Mouse (Mus musculus) limb, embryonic 12.5 days (tissue): ENCODE measurements around the gene H2al1m. TPM values are rescaled to one million over a fixed set of nuclear protein-coding genes. Genes with fewer than 3 reads are reported as not detected.
"Not testable (repeated sequence)": the region's sequence is repeated elsewhere in the genome, so short reads cannot be mapped to it uniquely, and the experiment has no call there.

Experiments
- ATAC-seq: fragments of 200-750 bp; cut with Nextera tagmentation; 2 replicates; pipeline ENCODE4 v1.8.0; 2017; ENCODE audit warnings: low read depth, moderate TSS enrichment; ENCODE audit not compliant: insufficient number of reproducible peaks, insufficient read depth, low FRiP score, low TSS enrichment
- H3K27ac ChIP-seq: fragments of 300-500 bp; sonication (generic); 2 replicates; pipeline ENCODE4 v1.5.1; 2016; ENCODE audit warnings: mild to moderate bottlenecking, moderate library complexity
- H3K27me3 ChIP-seq: fragments of 300-500 bp; sonication (generic); 2 replicates; pipeline ENCODE4 v1.6.1; 2016; ENCODE audit warnings: mild to moderate bottlenecking, moderate library complexity
- H3K36me3 ChIP-seq: fragments of 300-500 bp; sonication (generic); 2 replicates; pipeline ENCODE4 v1.6.1; 2016; ENCODE audit warnings: mild to moderate bottlenecking, moderate library complexity
- H3K4me1 ChIP-seq: fragments of 300-500 bp; sonication (generic); replicated peaks from 2 replicates; pipeline ENCODE4 v1.6.1; 2016
- H3K4me2 ChIP-seq: fragments of 300-500 bp; sonication (generic); 2 replicates; pipeline ENCODE4 v1.6.1; 2016; ENCODE audit warnings: mild to moderate bottlenecking, moderate library complexity
- H3K4me3 ChIP-seq: fragments of 300-500 bp; sonication (generic); replicated peaks from 2 replicates; pipeline ENCODE4 v1.5.1; 2016; ENCODE audit warnings: mild to moderate bottlenecking
- H3K9ac ChIP-seq: fragments of 300-500 bp; sonication (generic); replicated peaks from 2 replicates; pipeline ENCODE4 v1.6.1; 2016; ENCODE audit warnings: mild to moderate bottlenecking, moderate library complexity
- H3K9me3 ChIP-seq: fragments of 300-500 bp; sonication (generic); 2 replicates; pipeline ENCODE4 v1.6.1; 2016; ENCODE audit warnings: mild to moderate bottlenecking, moderate library complexity
- WGBS: fragments of 180-500 bp; shearing (Covaris S2); methylation state at CpG from one replicate; pipeline ENCODE4 v1.1.7; 2016; 5-methylcytosine and 5-hydroxymethylcytosine counted together
- polyA plus RNA-seq: library from polyadenylated mRNA; unstranded; fragments of >200 nt; fragmentation: Nextera tagmentation; extraction: Ambion mirVana; gene quantifications from 2 replicates; pipeline ENCODE4 v1.2.1, GENCODE M21; 2016

H2al1m gene
- polyA plus RNA-seq: not detected in 2 replicates

DNA sequence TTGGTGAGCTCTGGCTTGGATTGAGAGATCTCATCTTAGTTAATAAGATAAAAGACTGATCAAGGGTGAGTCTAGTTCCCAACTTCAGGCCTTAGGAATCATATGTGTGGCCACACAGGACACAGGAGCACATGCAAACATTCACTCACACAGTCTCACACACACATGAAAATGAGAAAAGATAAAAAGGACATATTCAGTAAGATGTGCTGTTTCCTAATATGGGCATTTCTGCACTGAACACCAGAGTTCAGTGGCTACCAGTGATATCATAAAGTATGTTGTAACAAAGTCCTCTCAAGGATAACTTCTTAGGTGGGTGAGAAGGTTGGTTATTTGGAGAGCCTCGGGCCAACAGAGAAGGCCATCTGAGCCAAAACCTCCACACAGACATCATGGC is at the start of gene H2al1m:
Gene H2al1m, plus strand, starts transcription at position 301 of the 400 bp plus-strand sequence.
- WGBS: no CpG with 5 or more reads among the region's 1 CpGs
- not testable (repeated sequence) for H3K27ac ChIP-seq, H3K4me3 ChIP-seq, H3K27me3 ChIP-seq, H3K36me3 ChIP-seq, H3K9me3 ChIP-seq, H3K4me2 ChIP-seq, H3K4me1 ChIP-seq, ATAC-seq, H3K9ac ChIP-seq

DNA sequence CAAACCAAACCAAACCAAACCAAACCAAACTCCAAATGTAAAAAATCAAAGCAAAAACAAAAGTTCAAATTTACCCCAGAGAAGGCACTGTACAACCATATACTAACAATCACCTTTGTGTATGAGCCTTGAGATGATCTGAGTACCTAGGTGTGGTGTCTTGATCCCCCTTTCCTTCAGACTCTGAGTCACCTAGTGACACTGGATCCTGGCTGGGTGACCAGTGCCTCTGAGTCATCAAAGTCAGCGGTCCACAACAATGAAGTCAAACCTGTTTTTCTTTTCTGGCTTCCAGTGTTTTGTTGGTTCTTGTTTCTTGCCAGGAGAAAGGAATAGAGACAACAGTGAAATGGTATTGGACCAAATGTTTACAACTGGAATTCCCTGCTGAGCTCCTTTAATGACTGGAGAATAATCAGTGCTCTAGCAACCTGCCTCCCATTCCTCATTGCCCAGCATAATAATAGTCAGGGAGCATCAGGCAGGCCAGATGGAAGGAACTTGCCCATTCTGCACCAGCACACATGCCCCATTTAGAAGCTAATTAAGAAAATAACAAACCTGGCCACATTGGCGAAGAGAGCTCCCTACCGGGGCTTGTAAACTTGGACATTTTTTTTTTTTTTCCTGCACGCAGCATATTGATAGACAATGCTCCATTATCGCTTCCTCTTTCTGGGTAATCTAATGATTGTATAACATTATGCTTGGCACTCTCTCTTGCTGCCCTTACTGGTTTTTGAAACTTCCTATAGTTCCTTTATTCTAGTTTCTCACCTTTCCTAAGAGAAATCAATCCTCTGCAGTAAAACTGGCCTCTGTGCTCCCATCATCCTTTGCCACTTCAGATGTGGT is 42.6 kb upstream of the H2al1m start:
- no peaks in the 10 kb centered on the region for H3K36me3 ChIP-seq
- no peak for ATAC-seq

DNA sequence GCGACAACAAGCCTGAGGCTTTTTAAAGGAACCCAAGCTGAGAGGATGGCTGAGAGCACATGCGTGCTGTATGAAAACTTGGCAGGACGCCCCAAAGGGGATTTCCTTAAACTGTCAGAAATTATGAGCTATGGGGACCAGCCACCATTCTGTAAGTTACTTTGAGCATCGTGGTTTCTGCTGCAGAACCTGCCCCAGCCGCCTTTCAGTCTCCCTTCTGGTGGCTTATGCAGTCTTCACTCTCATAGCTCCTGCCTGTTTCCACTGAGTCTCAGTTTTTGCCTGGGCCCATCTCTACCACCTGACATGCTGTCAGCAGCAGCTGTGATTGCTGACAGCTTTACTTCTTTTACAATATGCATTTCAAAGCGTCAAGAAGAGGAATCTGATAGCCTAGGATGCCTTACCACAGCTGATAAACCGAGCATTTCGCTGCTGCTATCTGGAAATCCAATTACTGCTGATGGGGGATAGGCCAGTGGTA is 40.1 kb upstream of the H2al1m start:
- Histone ChIP-seq H3K27ac (no peak overlapping the region), H3K9me3 (no peaks in the 10 kb centered on the region), H3K9ac (no peak overlapping the region), H3K4me3 (no peak overlapping the region), H3K36me3 (no peaks in the 10 kb centered on the region), H3K27me3 (no peaks in the 10 kb centered on the region), H3K4me1 (0 out of 2 replicates have a peak, but pooled peaks cover 3% of the 10 kb centered on the region), H3K4me2 (no peak overlapping the region)
- 49% methylated on average over 8 of the region's 8 CpGs for WGBS
- no peak for ATAC-seq

More for the DNA sequence above, 42.6 kb upstream of the H2al1m start:
- WGBS: 68% methylated on average over 5 of the region's 5 CpGs
- Histone ChIP-seq H3K4me2 (no peak overlapping the region), H3K9ac (no peak overlapping the region), H3K4me1 (0 out of 2 replicates have a peak, but pooled peaks cover 3% of the 10 kb centered on the region), H3K4me3 (no peak overlapping the region), H3K27me3 (no peaks in the 10 kb centered on the region), H3K9me3 (no peaks in the 10 kb centered on the region), H3K27ac (no peak overlapping the region)

DNA sequence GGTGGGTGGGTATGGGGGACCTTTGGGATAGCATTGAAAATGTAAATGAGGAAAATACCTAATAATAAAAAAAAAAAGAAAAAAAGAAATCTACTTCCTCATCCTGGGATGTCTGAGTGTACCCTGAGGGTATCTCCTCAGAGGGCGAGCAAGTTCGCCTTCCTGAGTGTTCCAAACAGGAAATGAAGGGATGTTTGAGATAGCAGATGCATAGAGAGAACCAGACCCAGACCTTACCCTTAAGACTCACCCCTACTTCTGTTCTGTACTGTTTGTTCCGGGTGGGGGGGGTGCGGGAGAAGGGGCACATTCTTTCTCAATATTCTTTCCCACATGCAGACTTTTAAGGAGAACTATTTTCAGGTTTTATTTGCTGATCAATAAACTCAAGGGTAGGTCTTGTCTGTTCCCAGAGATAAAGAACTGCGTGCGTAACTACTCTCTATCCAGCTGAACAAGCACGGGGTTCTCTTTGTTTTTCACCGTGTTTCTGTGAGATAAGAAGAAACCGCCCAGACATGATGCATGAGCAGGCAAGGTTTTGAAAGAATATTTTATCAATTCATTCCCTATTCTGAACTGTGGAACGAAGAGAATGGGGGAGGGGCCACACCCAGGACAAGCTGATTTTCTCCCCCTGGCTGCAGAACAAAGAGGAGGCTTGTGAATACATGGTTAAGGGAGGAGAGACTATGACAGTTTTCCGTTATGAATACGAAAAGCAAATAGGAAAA is 38.8 kb upstream of the H2al1m start:
- Histone ChIP-seq H3K9ac (no peak overlapping the region), H3K36me3 (no peaks in the 10 kb centered on the region), H3K4me2 (no peak overlapping the region), H3K27me3 (no peaks in the 10 kb centered on the region), H3K4me1 (0 out of 2 replicates have a peak, but pooled peaks cover 3% of the 10 kb centered on the region), H3K27ac (no peak overlapping the region), H3K4me3 (no peak overlapping the region), H3K9me3 (no peaks in the 10 kb centered on the region)
- no peak for ATAC-seq
- WGBS: 81% methylated on average over 12 of the region's 12 CpGs

DNA sequence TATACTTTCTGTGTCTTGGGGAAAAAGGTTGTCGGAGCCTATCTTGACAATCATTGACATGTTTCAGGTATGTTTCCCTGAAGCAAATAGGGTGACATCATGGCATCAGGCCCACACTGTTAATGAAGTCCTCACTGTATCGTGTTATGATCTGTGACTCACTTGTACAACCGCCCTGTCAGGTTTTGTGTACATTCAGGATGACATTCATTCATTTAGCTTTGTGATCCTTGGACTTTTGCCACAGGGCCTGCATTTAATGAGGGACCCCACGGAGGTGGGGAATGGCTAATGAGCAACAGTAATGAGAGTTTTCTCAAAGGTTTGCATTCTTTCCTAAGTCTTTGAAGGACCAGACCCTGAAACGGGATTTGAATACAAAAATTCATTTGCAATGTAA is 34.7 kb upstream of the H2al1m start:
- Histone ChIP-seq H3K9ac (no peak overlapping the region), H3K36me3 (no peaks in the 10 kb centered on the region), H3K4me2 (no peak overlapping the region), H3K27me3 (no peaks in the 10 kb centered on the region), H3K4me3 (no peak overlapping the region), H3K4me1 (no peaks in the 10 kb centered on the region), H3K9me3 (no peaks in the 10 kb centered on the region), H3K27ac (no peak overlapping the region)
- 49% methylated on average over 5 of the region's 5 CpGs for WGBS
- no peak for ATAC-seq

DNA sequence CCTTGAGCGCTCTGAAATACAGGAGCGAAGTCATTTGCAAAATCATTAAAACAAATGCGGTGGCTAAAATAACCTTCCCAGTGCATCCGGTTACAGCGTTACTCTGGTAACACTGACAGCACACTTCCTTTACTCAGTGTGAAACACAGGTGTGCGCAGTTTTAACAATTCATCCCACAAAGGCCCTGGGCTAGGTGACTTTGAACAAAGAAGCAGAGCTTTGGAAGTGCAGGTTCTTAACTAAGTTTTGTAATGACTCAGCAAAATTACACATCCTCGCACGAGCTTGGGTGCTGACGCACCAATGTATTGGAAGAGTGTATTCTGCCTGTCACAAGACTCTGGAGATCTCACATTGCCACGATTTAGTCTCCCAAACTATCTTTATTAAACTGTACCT is 29.6 kb upstream of the H2al1m start:
- ATAC-seq: no peak
- WGBS: 71% methylated on average over 10 of the region's 10 CpGs

DNA sequence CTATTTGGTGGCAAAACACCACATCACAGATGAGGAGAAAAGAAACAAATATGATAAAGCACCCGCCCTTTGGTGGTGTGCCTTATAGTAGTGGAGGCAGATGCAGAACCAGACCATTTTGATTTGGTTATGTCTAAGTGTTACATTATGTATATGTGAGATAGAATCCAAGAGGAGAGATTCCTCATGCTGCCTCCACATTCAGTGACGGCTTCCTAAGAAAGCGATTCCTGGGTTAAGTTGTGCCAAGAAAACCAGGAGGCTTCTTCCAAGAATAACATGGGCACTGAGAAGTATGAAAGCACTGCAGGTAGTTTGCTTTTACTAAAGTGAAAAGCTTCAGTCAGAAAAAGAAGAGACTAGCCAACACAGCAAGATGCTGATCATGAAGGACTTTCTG is 28.7 kb upstream of the H2al1m start:
- Histone ChIP-seq H3K4me1 (no peaks in the 10 kb centered on the region), H3K27ac (no peak overlapping the region), H3K36me3 (no peaks in the 10 kb centered on the region), H3K4me2 (no peak overlapping the region), H3K4me3 (no peak overlapping the region), H3K27me3 (no peaks in the 10 kb centered on the region), H3K9ac (no peak overlapping the region), H3K9me3 (no peaks in the 10 kb centered on the region)
- 91% methylated on average over 3 of the region's 3 CpGs for WGBS
- ATAC-seq: no peak

More for the DNA sequence above, 29.6 kb upstream of the H2al1m start:
- H3K4me3 ChIP-seq: no peak overlapping the region
- H3K4me2 ChIP-seq: no peak overlapping the region
- no peak overlapping the region for H3K27ac ChIP-seq
- no peaks in the 10 kb centered on the region for H3K27me3 ChIP-seq
- H3K9ac ChIP-seq: no peak overlapping the region
- H3K36me3 ChIP-seq: no peaks in the 10 kb centered on the region
- H3K4me1 ChIP-seq: no peaks in the 10 kb centered on the region
- H3K9me3 ChIP-seq: no peaks in the 10 kb centered on the region

DNA sequence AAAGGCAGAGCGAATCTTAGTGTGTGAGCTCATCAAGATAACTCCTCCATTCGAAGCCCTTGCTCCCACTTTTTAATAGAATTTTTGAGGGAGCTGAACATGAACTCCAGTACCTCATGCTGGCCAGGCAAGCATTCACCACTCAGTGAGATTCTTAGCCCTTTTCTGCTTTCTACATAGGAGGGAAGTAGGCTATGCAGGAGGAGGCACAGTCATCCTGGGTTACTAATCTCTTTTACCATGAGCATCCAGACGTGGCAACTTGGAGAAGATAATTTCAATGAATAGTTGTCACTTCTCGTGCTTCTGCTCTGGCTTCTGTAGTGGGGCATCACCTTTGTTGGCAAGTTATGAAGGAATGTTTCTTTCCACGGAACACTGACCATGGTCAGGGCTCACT is 26.8 kb upstream of the H2al1m start, which contains the start of gene Gm14862:
Gene Gm14862, minus strand, starts transcription at position 134 of the 400 bp plus-strand sequence.
- Histone ChIP-seq H3K4me3 (no peak within 1 kb of the TSS), H3K27me3 (no peaks in the 10 kb centered on the region), H3K9me3 (no peaks in the 10 kb centered on the region), H3K4me1 (no peaks in the 10 kb centered on the region), H3K27ac (no peak within 1 kb of the TSS), H3K9ac (no peak within 1 kb of the TSS), H3K4me2 (no peak within 1 kb of the TSS), H3K36me3 (no peaks in the 10 kb centered on the region)
- no peak for ATAC-seq
- WGBS: 77% methylated on average over 5 of the region's 5 CpGs

DNA sequence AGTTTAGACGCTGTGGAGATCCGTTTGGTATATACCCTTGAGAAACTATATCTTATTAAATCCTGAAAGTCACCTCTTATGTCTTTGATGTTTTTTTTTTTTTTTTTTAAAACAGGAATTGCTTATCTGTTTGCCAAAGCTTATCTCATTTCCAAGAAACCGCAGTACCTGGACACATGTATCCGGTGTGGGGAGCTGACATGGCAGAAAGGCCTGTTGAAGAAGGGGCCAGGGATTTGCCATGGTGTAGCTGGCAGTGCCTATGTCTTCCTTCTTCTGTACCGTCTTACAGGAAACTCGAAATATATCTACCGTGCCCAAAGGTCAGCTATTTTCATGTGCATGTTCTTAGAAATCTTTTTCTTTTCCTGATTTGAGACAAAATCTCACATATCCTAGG is 25.7 kb upstream of the H2al1m start:
- no peaks in the 10 kb centered on the region for H3K4me1 ChIP-seq
- no peak overlapping the region for H3K4me3 ChIP-seq
- H3K9ac ChIP-seq: no peak overlapping the region
- no peaks in the 10 kb centered on the region for H3K27me3 ChIP-seq
- no peaks in the 10 kb centered on the region for H3K36me3 ChIP-seq
- no peak for ATAC-seq
- H3K4me2 ChIP-seq: no peak overlapping the region
- H3K9me3 ChIP-seq: no peaks in the 10 kb centered on the region
- no peak overlapping the region for H3K27ac ChIP-seq
- 92% methylated on average over 7 of the region's 7 CpGs for WGBS

DNA sequence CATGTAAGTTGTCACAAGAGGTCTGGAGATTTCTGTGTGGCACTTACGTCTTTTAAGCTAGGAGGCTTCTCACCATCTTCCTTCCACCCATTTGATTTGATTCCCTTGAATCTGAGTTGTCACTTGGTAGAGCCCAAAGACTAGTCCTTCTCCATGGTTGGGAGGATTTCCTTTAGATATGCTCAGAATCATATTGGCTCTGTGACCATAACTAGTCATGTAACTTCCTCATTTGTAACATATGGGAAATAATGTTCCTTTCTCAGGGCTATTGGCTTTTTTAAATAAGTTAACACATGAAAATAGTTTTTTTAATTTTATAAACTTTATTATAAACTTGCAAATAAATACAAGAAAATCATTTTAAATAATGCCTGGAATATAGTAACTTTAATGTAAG is 24.3 kb upstream of the H2al1m start:
- ATAC-seq: no peak
- no peak overlapping the region for H3K27ac ChIP-seq

DNA sequence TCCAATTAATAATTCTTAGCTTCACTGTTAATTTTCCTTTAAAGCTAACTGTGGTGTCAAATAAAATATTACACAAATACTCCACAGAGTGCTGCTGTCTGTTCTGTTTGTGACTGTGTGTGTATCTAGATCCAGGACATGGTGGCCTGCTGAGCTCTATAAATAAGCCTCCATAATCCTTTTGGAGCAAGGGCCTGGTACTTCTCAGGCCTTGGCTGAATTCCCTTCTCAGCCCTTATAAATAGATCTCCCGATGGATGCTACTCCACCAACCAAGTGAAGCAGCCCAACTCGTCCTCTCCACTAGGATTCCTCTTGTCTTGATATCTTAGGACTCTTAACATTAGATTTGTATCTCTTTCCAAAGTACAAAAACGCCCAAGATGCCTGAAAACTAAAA is 12.5 kb upstream of the H2al1m start:
- ATAC-seq: no peak
- Histone ChIP-seq H3K9ac (no peak overlapping the region), H3K4me2 (no peak overlapping the region), H3K4me1 (no peaks in the 10 kb centered on the region), H3K9me3 (no peaks in the 10 kb centered on the region), H3K27me3 (peaks cover 9% of the 10 kb centered on the region; the same call in 1 of the 2 replicates), H3K4me3 (no peak overlapping the region), H3K27ac (no peak overlapping the region), H3K36me3 (no peaks in the 10 kb centered on the region)
- WGBS: 66% methylated on average over 3 of the region's 3 CpGs

More for the DNA sequence above, 24.3 kb upstream of the H2al1m start:
- 90% methylated on average over 1 of the region's 1 CpGs for WGBS
- no peaks in the 10 kb centered on the region for H3K4me1 ChIP-seq
- H3K9me3 ChIP-seq: no peaks in the 10 kb centered on the region
- H3K4me2 ChIP-seq: no peak overlapping the region
- H3K9ac ChIP-seq: no peak overlapping the region
- H3K36me3 ChIP-seq: no peaks in the 10 kb centered on the region
- H3K27me3 ChIP-seq: no peaks in the 10 kb centered on the region
- no peak overlapping the region for H3K4me3 ChIP-seq
